In genomic region chr7:82282464-82282863, GRCm38 (mm10) we compare ENCODE assay signal across 23 mouse cellular contexts. TPM values are rescaled to one million over a fixed set of nuclear protein-coding genes. Genes with fewer than 3 reads are reported as not detected.
DNase-seq lines count a peak whose midpoint lies in the region; ATAC-seq and TF ChIP-seq lines count a peak whose summit lies in the region.
"Had no signal": no experiment of that assay in that cellular context is flagged by ENCODE, and none has a peak within 500 bp of the region (broad histone marks: within the 10 kb centered on the region; RNA-seq: fewer than 3 reads in every experiment).

No protein-coding gene starts in this region.

- WGBS in embryonic facial prominence, embryonic 15.5 days, result 46% methylated on average over 13 of the region's 13 CpGs
- 79% methylated on average over 13 of the region's 13 CpGs for WGBS in kidney, embryonic 16.5 days
- 86% methylated on average over 13 of the region's 13 CpGs for WGBS in hindbrain, embryonic 10.5 days
- 64% methylated on average over 13 of the region's 13 CpGs for WGBS in lung, adult 2 months

- TF ChIP-seq POLR2A in lung, adult 2 months (IDR thresholded peaks at IDR 0.05; ENCODE audit: borderline replicate concordance, extremely low read depth, low read depth, low read length), result no peak

- intact Hi-C loops in left cerebral cortex, postnatal 25 days (cut with DNase I), result no loop called here

- H3K27ac ChIP-seq in embryonic facial prominence, embryonic 15.5 days (replicated peaks), result peak overlapping the region; percentile 58
- H3K27ac ChIP-seq in kidney, embryonic 16.5 days (ENCODE audit: low read length), result no peak overlapping the region
- no peak overlapping the region for H3K27ac ChIP-seq in hindbrain, embryonic 10.5 days
- H3K27ac ChIP-seq: forebrain, embryonic 12.5 days; gastrocnemius, adult 2 months; hindbrain, embryonic 15.5 days; kidney, embryonic 15.5 days; limb, embryonic 10.5 days; midbrain, embryonic 15.5 days had no signal

- no peak overlapping the region for H3K4me2 ChIP-seq in embryonic facial prominence, embryonic 15.5 days (replicated peaks)
- no peak overlapping the region for H3K4me2 ChIP-seq in kidney, embryonic 16.5 days (replicated peaks; ENCODE audit: low read depth, low read length)
- H3K4me2 ChIP-seq: forebrain, embryonic 12.5 days; heart, embryonic 12.5 days; hindbrain, embryonic 15.5 days; kidney, embryonic 15.5 days; midbrain, embryonic 15.5 days had no signal

- H3K4me1 ChIP-seq in embryonic facial prominence, embryonic 15.5 days, result peaks cover 15% of the 10 kb centered on the region; the same call in 1 of the 2 replicates
- H3K4me1 ChIP-seq in kidney, embryonic 16.5 days (ENCODE audit: insufficient read depth, low read length), result no peaks in the 10 kb centered on the region
- no peaks in the 10 kb centered on the region for H3K4me1 ChIP-seq in hindbrain, embryonic 10.5 days (replicated peaks)
- H3K4me1 ChIP-seq in lung, adult 2 months (ENCODE audit: control insufficient read depth, insufficient read depth, low read length), result no peaks in the 10 kb centered on the region
- H3K4me1 ChIP-seq: hindbrain, embryonic 15.5 days; kidney, embryonic 15.5 days; limb, embryonic 10.5 days; megakaryocyte, embryonic 14.5 days; midbrain, embryonic 15.5 days had no signal

- H3K4me3 ChIP-seq in embryonic facial prominence, embryonic 15.5 days (replicated peaks), result no peak overlapping the region
- H3K4me3 ChIP-seq in kidney, embryonic 16.5 days (ENCODE audit: low read length), result no peak overlapping the region
- H3K4me3 ChIP-seq in hindbrain, embryonic 10.5 days, result no peak overlapping the region
- no peak overlapping the region for H3K4me3 ChIP-seq in lung, adult 2 months (replicated peaks; ENCODE audit: extremely low read depth, low read depth, low read length)
- H3K4me3 ChIP-seq: forebrain, embryonic 12.5 days; gastrocnemius, adult 2 months; heart, embryonic 12.5 days; hindbrain, embryonic 15.5 days; kidney, embryonic 15.5 days; limb, embryonic 10.5 days; megakaryocyte, embryonic 14.5 days; midbrain, embryonic 15.5 days; myocyte had no signal

- no peak for TF ChIP-seq CTCF in lung, adult 2 months (IDR thresholded peaks at IDR 0.05; ENCODE audit: insufficient read depth, low read length)

- no peak for ATAC-seq in embryonic facial prominence, embryonic 15.5 days (ENCODE audit: insufficient number of reproducible peaks, low FRiP score, low TSS enrichment, low read depth)
- no peak for ATAC-seq in kidney, embryonic 16.5 days (ENCODE audit: low FRiP score, low TSS enrichment)
- ATAC-seq: intestine, embryonic 16.5 days; midbrain, embryonic 15.5 days had no signal

- no peak overlapping the region for H3K9ac ChIP-seq in embryonic facial prominence, embryonic 15.5 days
- no peak overlapping the region for H3K9ac ChIP-seq in kidney, embryonic 16.5 days (replicated peaks; ENCODE audit: low read length)
- H3K9ac ChIP-seq: forebrain, embryonic 12.5 days; heart, embryonic 12.5 days; hindbrain, embryonic 15.5 days; kidney, embryonic 15.5 days; midbrain, embryonic 15.5 days had no signal

- H3K36me3 ChIP-seq in embryonic facial prominence, embryonic 15.5 days, result no peaks in the 10 kb centered on the region
- H3K36me3 ChIP-seq in kidney, embryonic 16.5 days (ENCODE audit: insufficient read depth, low read length), result no peaks in the 10 kb centered on the region
- no peaks in the 10 kb centered on the region for H3K36me3 ChIP-seq in hindbrain, embryonic 10.5 days
- H3K36me3 ChIP-seq: forebrain, embryonic 12.5 days; heart, embryonic 12.5 days; hindbrain, embryonic 15.5 days; kidney, embryonic 15.5 days; limb, embryonic 10.5 days; midbrain, embryonic 15.5 days had no signal

- H3K9me3 ChIP-seq in embryonic facial prominence, embryonic 15.5 days (replicated peaks), result no peaks in the 10 kb centered on the region; the same call in 1 of the 2 replicates
- no peaks in the 10 kb centered on the region for H3K9me3 ChIP-seq in kidney, embryonic 16.5 days (ENCODE audit: low read length)
- 0 out of 2 replicates have a peak, but pooled peaks cover 2% of the 10 kb centered on the region for H3K9me3 ChIP-seq in hindbrain, embryonic 10.5 days
- H3K9me3 ChIP-seq: forebrain, embryonic 12.5 days; hindbrain, embryonic 15.5 days; kidney, embryonic 15.5 days; limb, embryonic 10.5 days; midbrain, embryonic 15.5 days had no signal

- no peaks in the 10 kb centered on the region for H3K27me3 ChIP-seq in embryonic facial prominence, embryonic 15.5 days
- H3K27me3 ChIP-seq in kidney, embryonic 16.5 days (ENCODE audit: insufficient read depth, low read length), result no peaks in the 10 kb centered on the region
- no peaks in the 10 kb centered on the region for H3K27me3 ChIP-seq in hindbrain, embryonic 10.5 days (ENCODE audit: insufficient read depth, poor library complexity, severe bottlenecking)
- H3K27me3 ChIP-seq: forebrain, embryonic 12.5 days; hindbrain, embryonic 15.5 days; kidney, embryonic 15.5 days; midbrain, embryonic 15.5 days had no signal

- DNase-seq in layer of hippocampus, adult 11-12 months (ENCODE audit: low spot score), result peak; percentile 51
- no peak for DNase-seq in layer of hippocampus, postnatal 10 days (ENCODE audit: low spot score in 2 of 2)
- DNase-seq in left cerebral cortex, postnatal 25 days (ENCODE audit: low spot score in 2 of 2), result peak; percentile 33 to 66
- DNase-seq in right cerebral cortex, postnatal 25 days, result peak; percentile 39
- no peak for DNase-seq in hindbrain, embryonic 10.5 days (ENCODE audit: low spot score)
- no peak for DNase-seq in lung, adult 2 months
- DNase-seq: B cell, adult 2 months; gastrocnemius, adult 2 months; heart, postnatal 14 days; thymus, adult 18-20 months; thymus, postnatal 4 days had no signal

RNA-seq across cellular contexts. Expression of gene Adamtsl3, which starts 53.0 kb away (rescaled TPM):
- total RNA-seq in layer of hippocampus, postnatal 10 days (2021), result 1 to 10 TPM; 2.4 to 2.6 TPM
- 2.7 and 3.4 TPM in 2 replicates for polyA plus RNA-seq in embryonic facial prominence, embryonic 15.5 days (2015; fragmentation: Nextera tagmentation; extraction: Ambion mirVana)
- 1 to 10 TPM; 2.0 to 2.6 TPM for total RNA-seq in left cerebral cortex, postnatal 25 days (2021)
- polyA plus RNA-seq in kidney, embryonic 16.5 days (2015; fragmentation: Nextera tagmentation; extraction: Ambion mirVana), result 0.47 and 0.72 TPM in 2 replicates
- polyA plus RNA-seq in hindbrain, embryonic 10.5 days (2016; fragmentation: Nextera tagmentation; extraction: Ambion mirVana), result 0.46 and 0.55 TPM in 2 replicates
- polyA plus RNA-seq in lung, adult 2 months (2012; rRNA removed), result 6.1 and 8.0 TPM in 2 replicates
- total RNA-seq: granulocyte monocyte progenitor cell, adult 5-6 weeks had no signal

Comparison
In these comparisons a context has a peak if more than half of its experiments do, and no peak if none do; other contexts are left out.
1. DNase-seq: peak in layer of hippocampus, adult 11-12 months (single experiment), left cerebral cortex, postnatal 25 days (2 of 2) and right cerebral cortex, postnatal 25 days (single experiment); none in layer of hippocampus, postnatal 10 days (0 of 2), hindbrain, embryonic 10.5 days (single experiment) and lung, adult 2 months (single experiment).